Mouse (Mus musculus): Measurements from ENCODE around the gene Taf8. TPM values are rescaled to one million over a fixed set of nuclear protein-coding genes. Genes with fewer than 3 reads are reported as not detected.

The Taf8 gene
- total and polyA plus RNA-seq, 3 experiments: 15.2 to 25.7 TPM; not detected in 1

DNA sequence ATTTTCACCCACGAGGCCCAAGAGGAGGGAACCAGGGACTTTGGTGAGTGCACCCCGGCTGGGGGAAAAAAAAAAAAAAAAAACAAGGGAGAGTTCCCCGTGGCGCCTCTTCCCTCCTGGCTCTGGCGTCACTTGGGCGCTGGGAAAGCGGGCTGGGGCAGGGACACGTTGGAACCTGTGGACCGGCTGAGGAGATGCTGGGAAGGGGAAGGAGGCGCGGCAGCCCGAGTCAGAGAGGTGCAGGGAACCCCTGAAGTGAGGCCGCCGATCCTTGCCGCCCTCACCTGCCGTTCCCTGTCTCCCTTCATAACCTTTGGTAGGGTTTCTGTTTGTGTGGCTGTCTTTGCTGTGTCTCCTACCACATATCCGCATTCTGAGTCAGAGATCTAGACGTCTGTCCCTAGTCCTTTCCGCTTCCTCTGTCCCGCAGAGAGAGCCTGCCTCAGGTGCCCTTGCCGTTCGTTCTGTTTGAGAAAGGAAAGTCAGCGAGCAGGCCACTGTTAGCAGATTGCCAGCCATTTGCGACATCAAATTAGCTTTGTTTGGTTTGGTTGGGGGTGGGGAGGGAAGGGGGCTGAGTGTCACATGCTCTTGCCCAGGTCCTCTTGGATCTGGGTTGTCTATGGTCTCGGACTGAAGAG, 65.1 kb downstream of the Taf8 start, which contains the start of gene 1700001C19Rik:
Gene 1700001C19Rik (minus strand): TSS at position 470 of the 641 bp plus-strand sequence.
- no peaks in the 10 kb centered on the region for H3K9me3 ChIP-seq (replicated peaks; ENCODE audit: insufficient read depth, low read length)
- H3K27me3 ChIP-seq (ENCODE audit: control insufficient read depth in 1 of 2, insufficient read depth in 2 of 2, low read length in 2 of 2): no peaks in the 10 kb centered on the region; a peak in 1 of 4 replicates
- H3K27ac ChIP-seq (ENCODE audit: control insufficient read depth, low read depth, low read length): no peak within 1 kb of the TSS
- H3K9ac ChIP-seq (ENCODE audit: control insufficient read depth, low read depth, low read length, poor library complexity, severe bottlenecking): no peak within 1 kb of the TSS
- H3K36me3 ChIP-seq (ENCODE audit: control insufficient read depth in 1 of 2, insufficient read depth in 2 of 2, low read length in 2 of 2): no peaks in the 10 kb centered on the region
- no peaks in the 10 kb centered on the region for H3K79me2 ChIP-seq (ENCODE audit: control insufficient read depth, insufficient read depth, low read length, poor library complexity)
- no peaks in the 10 kb centered on the region for H3K4me1 ChIP-seq (ENCODE audit: control insufficient read depth in 1 of 2, insufficient read depth in 2 of 2, low read length in 2 of 2)
- no peak for TF ChIP-seq ZMIZ1 (IDR thresholded peaks at IDR 0.05; ENCODE audit: low read depth, low read length)
- TF ChIP-seq CTCF (IDR thresholded peaks at IDR 0.05 in 2 of 3, conservative IDR thresholded peaks at IDR 0.05 in 1 of 3; ENCODE audit: control insufficient read depth in 1 of 3, insufficient read depth in 1 of 3, low read depth in 2 of 3, low read length in 3 of 3, poor library complexity in 1 of 3, severe bottlenecking in 1 of 3): no peak
- TF ChIP-seq USF1 (IDR thresholded peaks at IDR 0.05; ENCODE audit: low read depth, low read length): no peak
- TF ChIP-seq MYB (IDR thresholded peaks at IDR 0.05; ENCODE audit: low read depth, low read length): no peak
- no peak for TF ChIP-seq TCF12 (IDR thresholded peaks at IDR 0.05; ENCODE audit: low read depth, low read length)
- TF ChIP-seq BHLHE40 (IDR thresholded peaks at IDR 0.05; ENCODE audit: borderline replicate concordance, low read depth, low read length): no peak
- TF ChIP-seq GATA1 (IDR thresholded peaks at IDR 0.05; ENCODE audit: low read depth, low read length): no peak
- TF ChIP-seq RCOR1 (IDR thresholded peaks at IDR 0.05; ENCODE audit: low read depth, low read length): no peak
- TF ChIP-seq MXI1 (IDR thresholded peaks at IDR 0.05; ENCODE audit: low read depth, low read length): no peak
- no peak for TF ChIP-seq SIN3A (IDR thresholded peaks at IDR 0.05; ENCODE audit: low read length)
- no peak for TF ChIP-seq TAL1 (IDR thresholded peaks at IDR 0.05; ENCODE audit: low read length)
- H3K4me3 ChIP-seq (ENCODE audit: control insufficient read depth in 1 of 2, insufficient read depth in 1 of 2, low read depth in 2 of 2, low read length in 2 of 2): no peak within 1 kb of the TSS
- no peak for DNase-seq (ENCODE audit: low read depth, low spot score)

DNA sequence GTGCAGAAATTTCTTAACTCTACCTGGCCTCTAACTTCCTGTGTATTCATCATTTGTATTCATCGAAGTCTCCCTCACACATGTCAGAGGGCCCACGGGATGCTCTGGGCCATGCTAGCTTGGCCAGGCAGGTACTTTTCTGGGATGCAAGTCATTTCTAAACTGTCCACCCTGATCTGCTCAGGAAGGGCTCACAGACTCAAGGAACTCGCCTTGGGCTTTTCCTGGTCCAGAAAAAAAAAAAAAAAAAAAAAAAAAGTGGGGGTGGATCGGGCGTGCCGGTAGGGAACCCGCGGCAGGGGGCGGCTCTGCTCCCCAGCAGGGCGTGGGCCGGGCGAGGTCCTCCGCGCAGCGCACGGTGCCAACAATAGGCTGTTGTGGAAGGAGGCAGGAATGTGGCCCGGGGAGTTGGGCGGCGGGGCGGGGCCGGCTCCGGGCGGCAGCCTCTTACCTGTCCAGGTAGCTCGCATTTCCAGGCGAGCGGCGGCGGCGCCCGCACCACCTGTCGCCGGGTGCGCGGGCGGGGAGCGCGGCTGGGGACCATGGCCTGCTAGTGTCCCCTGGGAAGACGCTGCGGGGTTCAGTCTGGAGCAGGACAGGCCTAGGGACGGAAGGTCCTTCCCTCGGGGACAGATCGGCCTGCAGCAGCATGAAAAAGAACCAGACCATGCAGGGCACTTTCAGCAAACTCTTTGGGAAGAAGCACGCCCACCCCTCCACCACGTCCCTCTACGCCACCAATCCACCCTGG, 65.8 kb downstream of the Taf8 start, which contains the start of gene AI661453:
Gene AI661453 (plus strand): TSS at position 460 of the 751 bp plus-strand sequence.
- no peak within 1 kb of the TSS for H3K27ac ChIP-seq (ENCODE audit: control insufficient read depth, low read depth, low read length)
- no peak within 1 kb of the TSS for H3K9ac ChIP-seq (ENCODE audit: control insufficient read depth, low read depth, low read length, poor library complexity, severe bottlenecking)
- no peak for DNase-seq (ENCODE audit: low read depth, low spot score)

More for the DNA sequence above, 65.8 kb downstream of the Taf8 start, which contains the start of gene AI661453:
- Histone ChIP-seq H3K36me3 (ENCODE audit: control insufficient read depth in 1 of 2, insufficient read depth in 2 of 2, low read length in 2 of 2) (no peaks in the 10 kb centered on the region), H3K79me2 (ENCODE audit: control insufficient read depth, insufficient read depth, low read length, poor library complexity) (no peaks in the 10 kb centered on the region), H3K4me3 (ENCODE audit: control insufficient read depth in 1 of 2, insufficient read depth in 1 of 2, low read depth in 2 of 2, low read length in 2 of 2) (no peak within 1 kb of the TSS), H3K27me3 (ENCODE audit: control insufficient read depth in 1 of 2, insufficient read depth in 2 of 2, low read length in 2 of 2) (no peaks in the 10 kb centered on the region; a peak in 1 of 4 replicates), H3K9me3 (replicated peaks; ENCODE audit: insufficient read depth, low read length) (no peaks in the 10 kb centered on the region), H3K4me1 (ENCODE audit: control insufficient read depth in 1 of 2, insufficient read depth in 2 of 2, low read length in 2 of 2) (no peaks in the 10 kb centered on the region)
- TF ChIP-seq MEF2A (IDR thresholded peaks at IDR 0.05; ENCODE audit: extremely low read depth, insufficient replicate concordance, low read depth, low read length, poor library complexity, severe bottlenecking) (no peak), HCFC1 (IDR thresholded peaks at IDR 0.05; ENCODE audit: low read depth, low read length) (no peak), POLR2AphosphoS5 (IDR thresholded peaks at IDR 0.05; ENCODE audit: borderline replicate concordance, low read depth, low read length) (no peak), ZNF384 (IDR thresholded peaks at IDR 0.05; ENCODE audit: low read depth, low read length) (no peak), MXI1 (IDR thresholded peaks at IDR 0.05; ENCODE audit: low read depth, low read length) (no peak)

Other genes starting within 250 kb of the Taf8 start
- 75.2 and 78.9 TPM in 2 replicates for gene Mrps10, start 133.4 kb downstream of the Taf8 start, total RNA-seq (2012; rRNA removed)
- gene Mrps10, start 133.4 kb downstream of the Taf8 start, polyA plus RNA-seq (2012; ENCODE audit: insufficient read depth in 1 of 2, insufficient read length in 2 of 2, low read depth in 1 of 2, low replicate concordance in 2 of 2, missing spikeins in 1 of 2): 100 to 1,000 TPM; 107 to 442 TPM
- 0.85 and 1.3 TPM in 2 replicates for gene Guca1b, start 116.9 kb downstream of the Taf8 start, total RNA-seq (2012; rRNA removed)
- gene Guca1b, start 116.9 kb downstream of the Taf8 start, polyA plus RNA-seq (2012; ENCODE audit: insufficient read depth in 1 of 2, insufficient read length in 2 of 2, low read depth in 1 of 2, low replicate concordance in 2 of 2, missing spikeins in 1 of 2): 1 to 10 TPM in 1 of 2 experiments, not detected in 1; 3.1 TPM
- 1.5 and 2.3 TPM in 2 replicates for gene Guca1a, start 101.7 kb downstream of the Taf8 start, total RNA-seq (2012; rRNA removed)
- 1 to 10 TPM in 1 of 2 experiments, not detected in 1; 3.2 TPM for gene Guca1a, start 101.7 kb downstream of the Taf8 start, polyA plus RNA-seq (2012; ENCODE audit: insufficient read depth in 1 of 2, insufficient read length in 2 of 2, low read depth in 1 of 2, low replicate concordance in 2 of 2, missing spikeins in 1 of 2)
- gene AI661453, start 65.7 kb downstream of the Taf8 start, total RNA-seq (2012; rRNA removed): not detected in 2 replicates
- not detected for gene AI661453, start 65.7 kb downstream of the Taf8 start, polyA plus RNA-seq (2012; ENCODE audit: insufficient read depth in 1 of 2, insufficient read length in 2 of 2, low read depth in 1 of 2, low replicate concordance in 2 of 2, missing spikeins in 1 of 2)
- not detected in 2 replicates for gene 1700001C19Rik, start 64.9 kb downstream of the Taf8 start, total RNA-seq (2012; rRNA removed)
- gene 1700001C19Rik, start 64.9 kb downstream of the Taf8 start, polyA plus RNA-seq (2012; ENCODE audit: insufficient read depth in 1 of 2, insufficient read length in 2 of 2, low read depth in 1 of 2, low replicate concordance in 2 of 2, missing spikeins in 1 of 2): not detected
- gene Ccnd3, start 2.8 kb upstream of the Taf8 start, total RNA-seq (2012; rRNA removed): 143 TPM in 2 replicates
- 100 to 1,000 TPM in 1 of 2 experiments, not detected in 1; 568 TPM for gene Ccnd3, start 2.8 kb upstream of the Taf8 start, polyA plus RNA-seq (2012; ENCODE audit: insufficient read depth in 1 of 2, insufficient read length in 2 of 2, low read depth in 1 of 2, low replicate concordance in 2 of 2, missing spikeins in 1 of 2)
- gene Bysl, start 109.2 kb upstream of the Taf8 start, total RNA-seq (2012; rRNA removed): 60.2 and 69.3 TPM in 2 replicates
- 10 to 100 TPM in 1 of 2 experiments, not detected in 1; 85.4 TPM for gene Bysl, start 109.2 kb upstream of the Taf8 start, polyA plus RNA-seq (2012; ENCODE audit: insufficient read depth in 1 of 2, insufficient read length in 2 of 2, low read depth in 1 of 2, low replicate concordance in 2 of 2, missing spikeins in 1 of 2)
- gene Med20, start 109.3 kb upstream of the Taf8 start, total RNA-seq (2012; rRNA removed): 45.9 and 62.6 TPM in 2 replicates
- 10 to 100 TPM in 1 of 2 experiments, not detected in 1; 45.7 TPM for gene Med20, start 109.3 kb upstream of the Taf8 start, polyA plus RNA-seq (2012; ENCODE audit: insufficient read depth in 1 of 2, insufficient read length in 2 of 2, low read depth in 1 of 2, low replicate concordance in 2 of 2, missing spikeins in 1 of 2)
- 1.1 and 2.9 TPM in 2 replicates for gene Gm20517, start 109.3 kb upstream of the Taf8 start, total RNA-seq (2012; rRNA removed)
- gene Gm20517, start 109.3 kb upstream of the Taf8 start, polyA plus RNA-seq (2012; ENCODE audit: insufficient read depth in 1 of 2, insufficient read length in 2 of 2, low read depth in 1 of 2, low replicate concordance in 2 of 2, missing spikeins in 1 of 2): 1 to 10 TPM in 1 of 2 experiments, not detected in 1; 1.9 TPM
- gene Usp49, start 128.4 kb upstream of the Taf8 start, total RNA-seq (2012; rRNA removed): 5.2 and 5.5 TPM in 2 replicates
- 10 to 100 TPM in 1 of 2 experiments, not detected in 1; 16.1 TPM for gene Usp49, start 128.4 kb upstream of the Taf8 start, polyA plus RNA-seq (2012; ENCODE audit: insufficient read depth in 1 of 2, insufficient read length in 2 of 2, low read depth in 1 of 2, low replicate concordance in 2 of 2, missing spikeins in 1 of 2)
- 66.5 and 67.6 TPM in 2 replicates for gene Tomm6, start 186.1 kb upstream of the Taf8 start, total RNA-seq (2012; rRNA removed)
- gene Tomm6, start 186.1 kb upstream of the Taf8 start, polyA plus RNA-seq (2012; ENCODE audit: insufficient read depth in 1 of 2, insufficient read length in 2 of 2, low read depth in 1 of 2, low replicate concordance in 2 of 2, missing spikeins in 1 of 2): 100 to 1,000 TPM in 1 of 2 experiments, not detected in 1; 577 TPM
- gene Frs3, start 186.7 kb upstream of the Taf8 start, total RNA-seq (2012; rRNA removed): 1.5 and 2.7 TPM in 2 replicates
- 1 to 10 TPM in 1 of 2 experiments, not detected in 1; 4.4 TPM for gene Frs3, start 186.7 kb upstream of the Taf8 start, polyA plus RNA-seq (2012; ENCODE audit: insufficient read depth in 1 of 2, insufficient read length in 2 of 2, low read depth in 1 of 2, low replicate concordance in 2 of 2, missing spikeins in 1 of 2)
- gene Gm21981, start 192.2 kb upstream of the Taf8 start, total RNA-seq (2012; rRNA removed): 0.56 and 0.81 TPM in 2 replicates
- gene Gm21981, start 192.2 kb upstream of the Taf8 start, polyA plus RNA-seq (2012; ENCODE audit: insufficient read depth in 1 of 2, insufficient read length in 2 of 2, low read depth in 1 of 2, low replicate concordance in 2 of 2, missing spikeins in 1 of 2): under 1 TPM in 1 of 2 experiments, not detected in 1; 0.71 TPM
- 0.23 TPM in 1 of 2 replicates, not detected in the other for gene Prickle4, start 192.4 kb upstream of the Taf8 start, total RNA-seq (2012; rRNA removed)
- gene Prickle4, start 192.4 kb upstream of the Taf8 start, polyA plus RNA-seq (2012; ENCODE audit: insufficient read depth in 1 of 2, insufficient read length in 2 of 2, low read depth in 1 of 2, low replicate concordance in 2 of 2, missing spikeins in 1 of 2): 1 to 10 TPM in 1 of 2 experiments, not detected in 1; 4.3 TPM
- not detected in 2 replicates for gene Pgc, start 224.6 kb upstream of the Taf8 start, total RNA-seq (2012; rRNA removed)
- gene Pgc, start 224.6 kb upstream of the Taf8 start, polyA plus RNA-seq (2012; ENCODE audit: insufficient read depth in 1 of 2, insufficient read length in 2 of 2, low read depth in 1 of 2, low replicate concordance in 2 of 2, missing spikeins in 1 of 2): not detected
- gene Tfeb, start 234.7 kb upstream of the Taf8 start, total RNA-seq (2012; rRNA removed): 14.7 and 16.4 TPM in 2 replicates
- gene Tfeb, start 234.7 kb upstream of the Taf8 start, polyA plus RNA-seq (2012; ENCODE audit: insufficient read depth in 1 of 2, insufficient read length in 2 of 2, low read depth in 1 of 2, low replicate concordance in 2 of 2, missing spikeins in 1 of 2): 10 to 100 TPM in 1 of 2 experiments, not detected in 1; 22.8 TPM